Mouse (Mus musculus) CD4-positive, CD25-positive, alpha-beta regulatory T cell, adult 9 weeks (primary cell): ENCODE measurements around the gene Eci1. TPM values are rescaled to one million over a fixed set of nuclear protein-coding genes. Genes with fewer than 3 reads are reported as not detected.

ENCODE experiments used
- polyA plus RNA-seq: library from polyadenylated mRNA; unstranded; fragments of 100-300 nt; shearing (Covaris generic); gene quantifications from one replicate; pipeline ENCODE4 v1.2.1, GENCODE M21; 2017

Eci1 gene
- 78.7 TPM for polyA plus RNA-seq

DNA sequence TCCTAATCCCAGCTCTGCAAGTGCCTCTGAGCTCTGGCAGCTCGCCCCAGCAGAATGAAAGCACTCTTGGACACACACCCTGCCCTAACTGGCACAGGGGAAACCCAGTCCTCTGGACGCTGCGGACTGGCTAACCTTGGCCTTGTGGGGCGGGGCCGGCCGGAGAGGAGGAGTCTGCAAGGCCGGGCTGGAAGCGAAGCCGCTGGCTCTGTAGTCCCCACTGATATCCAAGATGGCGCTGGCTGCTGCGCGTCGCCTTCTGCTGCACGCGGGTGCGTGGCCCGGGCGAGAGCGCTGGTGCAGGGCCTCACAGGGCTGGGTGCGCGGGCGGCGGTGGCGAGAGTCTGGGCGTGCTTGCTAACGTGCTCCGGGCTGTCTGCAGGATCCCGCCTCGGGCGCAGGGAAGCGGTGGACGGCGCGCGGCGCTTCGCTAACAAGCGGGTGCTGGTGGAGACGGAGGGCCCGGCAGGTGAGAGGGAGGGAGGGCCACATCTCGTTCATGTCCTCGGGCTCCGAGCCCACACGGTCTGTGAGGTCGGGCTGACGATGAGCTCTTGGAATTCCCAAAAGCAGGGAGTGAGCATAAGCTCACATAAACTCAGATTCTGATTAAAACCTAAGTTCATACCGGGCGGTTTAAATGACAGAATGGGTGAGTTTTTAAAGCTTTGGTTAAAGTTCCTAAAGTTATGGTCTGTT lies at the start of gene Eci1:
Eci1 (plus strand) TSS at position 171 of the 699 bp plus-strand sequence.

DNA sequence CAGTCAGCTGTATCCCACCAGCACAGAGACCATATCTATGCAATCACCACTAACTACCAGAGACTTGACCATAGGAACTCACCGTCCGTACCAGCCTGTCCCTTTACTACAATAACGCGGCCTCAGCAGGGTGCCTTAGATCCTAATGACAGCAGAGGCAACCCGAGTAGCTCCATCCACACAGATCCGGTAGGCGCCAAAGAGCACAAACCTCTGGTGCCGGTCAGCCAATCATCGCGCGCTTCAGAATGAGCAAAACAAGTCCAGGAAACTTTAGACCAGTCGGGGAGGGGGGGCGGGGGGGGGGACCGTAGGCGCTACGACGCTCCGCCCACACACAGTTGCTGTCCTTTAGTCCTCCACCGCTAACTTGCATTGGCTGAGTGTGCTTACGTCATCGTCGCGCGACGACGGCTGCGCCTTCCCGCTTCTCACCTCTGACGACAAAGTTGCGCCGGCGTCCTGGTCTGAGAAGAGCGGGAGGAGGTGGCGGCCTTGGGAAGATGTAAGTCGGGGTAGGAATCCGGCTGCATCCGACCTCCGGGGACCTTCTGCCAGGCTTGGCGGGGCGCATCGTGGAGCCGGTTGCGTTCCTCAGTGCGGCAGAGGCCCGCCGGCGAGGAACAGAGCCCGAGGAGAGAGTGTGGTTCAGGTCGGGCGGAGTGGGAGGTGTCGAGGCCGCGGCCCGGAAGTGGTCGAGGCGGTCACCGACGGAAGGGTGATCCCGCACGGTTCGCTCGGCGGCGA lies 12.0 kb upstream of the Eci1 start, which contains the start of gene Rnps1:
Rnps1 (plus strand) TSS at position 336 of the 747 bp plus-strand sequence.

DNA sequence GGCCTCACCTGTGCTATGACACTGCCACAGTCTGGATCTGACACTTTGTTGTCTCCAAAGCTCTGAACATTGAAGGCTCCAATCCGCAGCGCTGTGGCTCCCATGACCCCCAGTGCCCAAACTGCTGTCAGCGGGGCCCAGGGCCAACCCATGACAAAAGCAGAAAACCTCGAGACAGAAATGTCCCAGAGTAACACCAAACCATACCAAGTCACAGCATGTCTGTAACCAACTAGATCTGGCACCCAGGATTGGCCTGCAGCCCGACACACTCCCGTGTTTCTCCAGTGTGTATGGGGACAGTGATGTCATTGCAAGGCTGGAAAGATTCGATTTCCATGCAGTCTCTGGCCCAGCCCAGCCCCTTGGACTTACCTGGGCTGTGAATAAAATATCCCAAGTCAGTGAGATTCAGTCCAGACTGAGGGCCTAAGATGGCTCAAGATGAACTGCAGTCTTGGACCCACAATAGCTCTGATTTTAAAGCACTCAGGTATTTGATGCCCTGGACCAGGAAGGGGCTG lies 16.3 kb downstream of the Eci1 start, which contains the start of gene Dnase1l2:
Dnase1l2 (minus strand) TSS at position 474 of the 524 bp plus-strand sequence.

DNA sequence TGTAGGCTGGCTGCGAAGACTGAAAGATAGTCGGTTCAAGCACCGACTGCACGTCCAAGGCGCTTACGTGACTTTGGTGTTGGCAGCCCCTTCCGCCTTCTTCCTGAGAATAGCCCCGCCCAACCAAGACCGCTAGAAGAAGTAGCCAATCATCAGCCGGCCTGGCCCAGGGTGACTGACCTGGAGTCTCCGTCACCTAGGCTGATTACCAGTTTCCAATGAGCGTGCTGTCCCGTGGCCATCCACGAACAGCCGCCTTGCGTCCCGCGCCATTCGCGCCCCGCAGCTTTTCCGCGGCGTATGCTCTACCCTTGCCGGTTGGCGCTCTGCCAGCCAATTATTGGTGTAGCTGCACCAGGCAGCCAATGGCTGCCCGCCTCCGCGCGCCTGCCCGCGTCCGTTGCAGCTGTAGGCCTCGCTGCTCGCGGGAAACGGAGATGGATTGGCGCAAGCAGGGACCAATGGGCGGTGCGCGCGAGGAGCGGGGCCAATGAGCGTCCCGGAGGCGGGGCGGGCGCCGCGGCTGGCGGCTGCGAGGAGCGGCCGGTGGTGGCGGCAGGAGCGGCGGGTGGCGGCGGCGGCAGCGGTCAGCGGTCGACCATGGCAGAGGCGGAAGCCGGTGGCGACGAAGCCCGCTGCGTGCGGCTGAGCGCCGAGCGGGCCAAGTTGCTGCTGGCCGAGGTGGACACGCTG lies 43.6 kb downstream of the Eci1 start, which contains the start of the genes E4f1 and Pgp:
E4f1 (minus strand) TSS at position 404 of the 693 bp plus-strand sequence.
Pgp (plus strand) TSS at position 483 of the 693 bp plus-strand sequence.

DNA sequence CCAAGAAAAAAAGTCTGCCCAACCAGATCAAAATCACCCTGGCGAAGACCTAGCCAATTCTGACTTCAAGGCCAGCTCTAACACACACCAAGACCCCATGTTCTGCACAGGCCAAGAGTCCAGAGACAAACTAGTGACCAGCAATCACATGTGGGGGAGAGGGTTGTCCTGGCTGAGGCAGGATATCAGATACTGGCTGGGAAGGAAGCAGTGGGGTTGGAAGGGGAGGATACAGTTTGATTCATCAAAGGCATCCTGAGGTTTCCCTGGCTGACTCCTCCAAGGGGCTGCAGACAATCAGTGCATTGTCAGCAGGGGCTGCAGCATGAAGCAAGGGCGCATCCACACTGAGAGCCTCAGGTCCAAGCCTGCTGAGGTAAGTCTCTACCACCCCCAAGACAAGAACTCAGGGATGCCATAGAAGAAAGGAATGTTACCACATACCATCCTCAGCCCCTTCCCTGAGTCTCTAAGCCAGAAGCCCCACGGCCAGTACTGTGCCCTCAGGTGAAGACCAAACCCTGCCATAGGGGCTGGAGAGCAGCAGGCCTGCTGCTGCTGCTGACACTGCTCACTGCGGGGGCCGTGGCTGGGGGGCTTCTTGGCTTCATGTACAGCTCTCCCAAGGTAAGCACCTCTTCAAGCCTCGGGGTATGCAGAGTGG lies 47.3 kb downstream of the Eci1 start, which contains the start of gene Bricd5:
Bricd5 (plus strand) TSS at position 273 of the 664 bp plus-strand sequence.

DNA sequence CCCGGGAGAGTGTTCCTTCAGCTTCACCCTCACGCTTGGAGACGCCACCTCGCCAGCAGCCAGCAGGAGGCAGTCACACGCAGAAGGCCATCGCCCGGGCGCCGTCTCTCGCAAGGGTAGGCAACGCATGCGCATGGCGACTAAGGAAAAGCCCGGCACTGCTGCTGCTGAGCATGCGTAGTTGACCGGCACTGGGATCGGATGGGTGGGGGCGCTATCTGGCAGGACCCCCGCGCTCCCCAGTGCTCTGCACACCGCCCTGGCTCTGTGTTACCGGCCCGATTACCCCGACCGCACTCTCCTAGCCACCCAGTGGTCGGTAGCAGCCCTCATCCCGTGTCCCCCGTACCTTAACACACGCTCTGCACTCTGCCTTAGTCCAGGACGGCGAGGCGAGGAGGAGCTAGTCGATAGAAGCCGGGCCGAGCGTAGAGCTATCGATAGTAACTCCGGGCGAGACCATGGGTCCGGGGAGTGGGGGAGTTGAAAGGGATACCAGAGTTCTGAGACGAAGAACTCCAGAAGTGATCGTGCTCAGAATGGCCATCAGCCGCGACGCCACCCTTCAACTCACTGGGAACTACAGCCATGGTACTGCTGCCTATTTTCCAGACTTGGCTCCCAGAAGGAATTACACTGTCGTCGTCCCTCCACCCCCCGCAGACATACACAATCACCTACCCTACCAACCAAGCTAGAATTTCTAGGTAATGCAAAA lies 52.4 kb downstream of the Eci1 start, which contains the start of gene Mlst8:
Mlst8 (minus strand) TSS at position 416 of the 718 bp plus-strand sequence.

DNA sequence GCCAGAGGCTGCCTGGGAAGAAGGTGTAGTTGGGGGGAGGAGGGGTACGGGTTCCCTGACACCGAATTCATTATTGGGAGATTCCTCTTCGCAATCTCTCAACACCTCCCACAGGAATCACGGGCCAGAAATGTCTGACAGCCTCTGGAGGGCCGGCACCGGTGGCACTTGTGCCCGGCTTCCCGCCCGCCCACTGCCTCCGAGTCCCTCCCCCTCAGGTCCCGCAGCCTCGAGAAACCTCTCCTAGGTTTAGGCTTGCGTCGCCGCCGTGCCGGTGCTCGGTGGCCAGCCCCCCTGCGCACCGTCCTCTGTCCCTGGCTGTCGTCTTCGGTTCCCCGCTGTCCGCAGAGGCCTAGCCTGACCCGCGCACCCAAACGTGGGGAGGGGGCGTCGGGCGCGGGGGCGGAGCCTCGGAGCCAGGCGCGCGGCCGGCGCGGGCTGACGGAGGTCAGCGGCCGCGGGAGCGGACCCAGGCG lies 61.8 kb downstream of the Eci1 start, which contains the start of gene Caskin1:
Caskin1 (plus strand) TSS at position 416 of the 476 bp plus-strand sequence.

Other genes with a start within 250 kb of the Eci1 start
- gene Tbc1d24, start 221.1 kb upstream of the Eci1 start, polyA plus RNA-seq, result 0.71 TPM
- gene Ntn3, start 217.1 kb upstream of the Eci1 start, polyA plus RNA-seq, result not detected
- gene Tedc2, start 205.8 kb upstream of the Eci1 start, polyA plus RNA-seq, result 7.7 TPM
- gene Ccnf, start 175.2 kb upstream of the Eci1 start, polyA plus RNA-seq, result 3.4 TPM
- 0.21 TPM for gene Abca17, start 75.6 kb upstream of the Eci1 start, polyA plus RNA-seq
- 41.1 TPM for gene Abca3, start 74.7 kb upstream of the Eci1 start, polyA plus RNA-seq
- 205 TPM for gene Rnps1, start 12.1 kb upstream of the Eci1 start, polyA plus RNA-seq
- gene Dnase1l2, start 16.5 kb downstream of the Eci1 start, polyA plus RNA-seq, result 4.9 TPM
- 58.6 TPM for gene E4f1, start 43.7 kb downstream of the Eci1 start, polyA plus RNA-seq
- 2.4 TPM for gene Pgp, start 43.8 kb downstream of the Eci1 start, polyA plus RNA-seq
- not detected for gene Bricd5, start 47.2 kb downstream of the Eci1 start, polyA plus RNA-seq
- gene Mlst8, start 52.4 kb downstream of the Eci1 start, polyA plus RNA-seq, result 30.8 TPM
- 0.15 TPM for gene Caskin1, start 62.0 kb downstream of the Eci1 start, polyA plus RNA-seq
- 110 TPM for gene Traf7, start 101.3 kb downstream of the Eci1 start, polyA plus RNA-seq
- gene Rab26, start 107.6 kb downstream of the Eci1 start, polyA plus RNA-seq, result 5.0 TPM
- 18.9 TPM for gene Pkd1, start 123.2 kb downstream of the Eci1 start, polyA plus RNA-seq
- 52.7 TPM for gene Tsc2, start 206.0 kb downstream of the Eci1 start, polyA plus RNA-seq
- gene Nthl1, start 206.0 kb downstream of the Eci1 start, polyA plus RNA-seq, result 6.2 TPM
- gene Slc9a3r2, start 223.7 kb downstream of the Eci1 start, polyA plus RNA-seq, result not detected
- not detected for gene Npw, start 231.8 kb downstream of the Eci1 start, polyA plus RNA-seq
- 2.3 TPM for gene Zfp598, start 243.0 kb downstream of the Eci1 start, polyA plus RNA-seq